Mouse (Mus musculus) liver, embryonic 14.5 days (tissue): ENCODE measurements around the gene Pwp2.

Experiments used
- CTCF ChIP-seq: IDR thresholded peaks from 2 replicates; pipeline ENCODE4 v1.5.1; 2016; ENCODE audit warnings: antibody characterized with exemption, low read depth, control low read depth
- EP300 ChIP-seq: IDR thresholded peaks from 2 replicates; pipeline ENCODE4 v1.6.1; 2016; ENCODE audit warnings: antibody characterized with exemption, low read depth

DNA sequence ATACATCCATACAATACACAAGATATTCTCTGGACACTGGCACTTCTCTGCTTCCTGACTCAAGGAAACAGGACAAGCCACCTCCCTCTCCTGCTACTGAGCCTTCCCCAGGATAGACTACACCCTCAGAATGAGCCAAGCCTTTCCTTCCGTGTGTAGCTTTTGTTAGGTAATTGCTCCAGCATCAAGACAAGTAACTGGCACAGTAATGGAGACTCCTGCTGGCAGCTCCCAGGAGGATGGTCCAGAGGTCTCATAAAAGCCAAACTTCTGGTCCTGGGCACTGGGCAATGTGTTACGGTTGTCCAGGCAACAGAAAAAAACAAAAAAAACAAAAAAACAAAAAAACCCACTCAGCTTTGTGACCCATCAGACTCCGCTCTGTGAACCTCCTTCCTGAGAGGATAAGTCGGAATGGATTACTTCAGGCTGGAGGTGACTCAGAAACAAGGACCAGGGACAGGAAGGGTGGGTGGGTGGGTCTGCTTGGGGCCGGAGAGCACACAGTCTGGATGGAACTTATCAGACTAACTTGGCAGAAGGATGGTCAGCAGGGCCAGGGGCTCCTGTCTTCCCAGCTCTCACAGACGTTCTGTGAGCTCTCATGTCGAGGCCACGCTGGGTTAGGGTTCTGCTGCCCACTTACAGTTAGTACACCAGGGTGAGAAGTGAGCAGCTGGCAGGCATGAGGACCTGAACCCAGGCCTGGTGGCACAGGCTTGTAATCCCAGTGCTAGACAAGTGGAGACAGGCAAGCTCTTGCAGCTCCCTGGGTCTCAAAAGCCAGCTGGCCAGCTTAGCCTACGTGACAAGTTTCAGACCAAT, 57.7 kb downstream of the Pwp2 start:
- TF ChIP-seq EP300 (no peak), CTCF (no peak)
